Mouse (Mus musculus) gastrocnemius, postnatal 10 days (tissue): Measurements from ENCODE around the gene Map3k5. TPM values are rescaled to one million over a fixed set of nuclear protein-coding genes. Genes with fewer than 3 reads are reported as not detected.

Experiments used
- total RNA-seq, 2 experiments: library from RNA; stranded (reverse); gene quantifications; 2 replicates each; pipeline ENCODE4 v1.2.3; 2021

Map3k5 gene
- total RNA-seq, 2 experiments from 2014 or later = 9.5 to 10.3 TPM

Other genes with a start within 250 kb of the Map3k5 start
- gene Il20ra, start 221.9 kb upstream of the Map3k5 start, total RNA-seq = not detected
- not detected for gene Slc35d3, start 83.0 kb upstream of the Map3k5 start, total RNA-seq
- 10 to 100 TPM; 13.6 to 13.9 TPM for gene Pex7, start 26.8 kb upstream of the Map3k5 start, total RNA-seq
- gene Map7, start 214.0 kb downstream of the Map3k5 start, total RNA-seq = 1 to 10 TPM; 1.9 to 2.0 TPM